Mouse (Mus musculus) hindbrain, embryonic 15.5 days (tissue): ENCODE measurements around the gene Gm28038. TPM values are rescaled to one million over a fixed set of nuclear protein-coding genes. Genes with fewer than 3 reads are reported as not detected.
A peak's percentile ranks its signal among the peaks of the same experiment; 100 is the strongest.

Experiments
- ATAC-seq: fragments of 200-750 bp; cut with Nextera tagmentation; 2 replicates; pipeline ENCODE4 v1.8.0; 2017; ENCODE audit warnings: low read depth, moderate number of reproducible peaks, moderate TSS enrichment; ENCODE audit not compliant: low FRiP score
- H3K27ac ChIP-seq: fragments of 300-500 bp; sonication (generic); replicated peaks from 2 replicates; pipeline ENCODE4 v1.5.1; 2015; ENCODE audit warnings: mild to moderate bottlenecking, inconsistent platforms
- H3K27me3 ChIP-seq: fragments of 300-500 bp; sonication (generic); 2 replicates; pipeline ENCODE4 v1.6.1; 2015; ENCODE audit warnings: control low read depth, inconsistent platforms
- H3K36me3 ChIP-seq: fragments of 300-500 bp; sonication (generic); 2 replicates; pipeline ENCODE4 v1.6.1; 2015; ENCODE audit warnings: control low read depth, inconsistent platforms
- H3K4me1 ChIP-seq: fragments of 300-500 bp; sonication (generic); replicated peaks from 2 replicates; pipeline ENCODE4 v1.6.1; 2015; ENCODE audit warnings: control low read depth, inconsistent platforms
- H3K4me2 ChIP-seq: fragments of 300-500 bp; sonication (generic); 2 replicates; pipeline ENCODE4 v1.6.1; 2015; ENCODE audit warnings: moderate library complexity, mild to moderate bottlenecking, inconsistent platforms
- H3K4me3 ChIP-seq: fragments of 300-500 bp; sonication (generic); 2 replicates; pipeline ENCODE4 v1.5.1; 2015; ENCODE audit warnings: mild to moderate bottlenecking, inconsistent platforms
- H3K9ac ChIP-seq: fragments of 300-500 bp; sonication (generic); 2 replicates; pipeline ENCODE4 v1.6.1; 2015; ENCODE audit warnings: inconsistent platforms
- H3K9me3 ChIP-seq: fragments of 300-500 bp; sonication (generic); 2 replicates; pipeline ENCODE4 v1.6.1; 2016; ENCODE audit warnings: control low read depth, inconsistent platforms
- WGBS: fragments of 180-500 bp; shearing (Covaris S2); methylation state at CpG from one replicate; pipeline ENCODE4 v1.1.7; 2015; 5-methylcytosine and 5-hydroxymethylcytosine counted together
- polyA plus RNA-seq: library from polyadenylated mRNA; unstranded; fragments of >200 nt; fragmentation: Nextera tagmentation; extraction: Ambion mirVana; gene quantifications from 2 replicates; pipeline ENCODE4 v1.2.1, GENCODE M21; 2015

The Gm28038 gene
- polyA plus RNA-seq, 1 experiment from 2014 or later = not detected

GRCm38 (mm10) chr2:30258600-30258999 is 22.2 kb upstream of the Gm28038 start:
- H3K4me3 ChIP-seq = no peak overlapping the region
- H3K9ac ChIP-seq = no peak overlapping the region
- peaks cover 22% of the 10 kb centered on the region for H3K4me1 ChIP-seq
- no peak overlapping the region for H3K4me2 ChIP-seq
- H3K36me3 ChIP-seq = peaks cover 51% of the 10 kb centered on the region
- H3K9me3 ChIP-seq = no peaks in the 10 kb centered on the region
- H3K27ac ChIP-seq = no peak overlapping the region
- 88% methylated on average over 4 of the region's 4 CpGs for WGBS
- no peaks in the 10 kb centered on the region for H3K27me3 ChIP-seq
- no peak for ATAC-seq

- Histone ChIP-seq H3K27me3 (no peaks in the 10 kb centered on the region), H3K4me2 (no peak overlapping the region), H3K9me3 (no peaks in the 10 kb centered on the region), H3K9ac (no peak overlapping the region), H3K4me3 (no peak overlapping the region), H3K27ac (no peak overlapping the region), H3K4me1 (peaks cover 30% of the 10 kb centered on the region), H3K36me3 (peaks cover 58% of the 10 kb centered on the region)
- 83% methylated on average over 15 of the region's 15 CpGs for WGBS
- ATAC-seq = no peak
Measured at GRCm38 (mm10) chr2:30259131-30260064, 21.4 kb upstream of the Gm28038 start.

GRCm38 (mm10) chr2:30261064-30261736 is 19.6 kb upstream of the Gm28038 start:
- Histone ChIP-seq H3K9ac (no peak overlapping the region), H3K9me3 (no peaks in the 10 kb centered on the region), H3K4me3 (no peak overlapping the region), H3K4me2 (no peak overlapping the region), H3K27ac (0 out of 2 replicates have a peak overlapping the region, but pooled peaks have one; percentile 6), H3K4me1 (peaks cover 47% of the 10 kb centered on the region), H3K36me3 (peaks cover 51% of the 10 kb centered on the region), H3K27me3 (no peaks in the 10 kb centered on the region)
- 83% methylated on average over 4 of the region's 4 CpGs for WGBS
- no peak for ATAC-seq

GRCm38 (mm10) chr2:30261921-30262839 is 18.7 kb upstream of the Gm28038 start:
- 82% methylated on average over 18 of the region's 18 CpGs for WGBS
- Histone ChIP-seq H3K4me1 (peaks cover 55% of the 10 kb centered on the region), H3K27ac (peak overlapping the region; percentile 21), H3K9ac (no peak overlapping the region), H3K4me2 (no peak overlapping the region), H3K9me3 (no peaks in the 10 kb centered on the region), H3K36me3 (peaks cover 41% of the 10 kb centered on the region), H3K27me3 (no peaks in the 10 kb centered on the region), H3K4me3 (no peak overlapping the region)
- ATAC-seq = no peak

GRCm38 (mm10) chr2:30262840-30263441 is 17.9 kb upstream of the Gm28038 start:
- no peak overlapping the region for H3K9ac ChIP-seq
- H3K4me2 ChIP-seq = no peak overlapping the region
- H3K36me3 ChIP-seq = peaks cover 34% of the 10 kb centered on the region
- no peaks in the 10 kb centered on the region for H3K9me3 ChIP-seq
- peaks cover 55% of the 10 kb centered on the region for H3K4me1 ChIP-seq
- H3K27ac ChIP-seq = peak overlapping the region; percentile 37; the same call in 1 of the 2 replicates
- ATAC-seq = peak; percentile 81
- WGBS = 37% methylated on average over 4 of the region's 4 CpGs
- no peaks in the 10 kb centered on the region for H3K27me3 ChIP-seq
- H3K4me3 ChIP-seq = no peak overlapping the region

- Histone ChIP-seq H3K36me3 (peaks cover 27% of the 10 kb centered on the region), H3K27ac (peak overlapping the region; percentile 37; the same call in 1 of the 2 replicates), H3K4me1 (peaks cover 55% of the 10 kb centered on the region), H3K4me2 (no peak overlapping the region), H3K9ac (no peak overlapping the region), H3K9me3 (no peaks in the 10 kb centered on the region), H3K4me3 (no peak overlapping the region), H3K27me3 (no peaks in the 10 kb centered on the region)
- ATAC-seq = no peak
- 95% methylated on average over 6 of the region's 6 CpGs for WGBS
Measured at GRCm38 (mm10) chr2:30263811-30264210, 17.0 kb upstream of the Gm28038 start.

- no peak overlapping the region for H3K9ac ChIP-seq
Measured at GRCm38 (mm10) chr2:30264671-30265519, 15.9 kb upstream of the Gm28038 start.

GRCm38 (mm10) chr2:30265767-30266253 is 15.0 kb upstream of the Gm28038 start, which contains the start of gene Phyhd1:
Gene Phyhd1 (plus strand): TSS chr2:30266203.
- H3K4me1 ChIP-seq = peaks cover 49% of the 10 kb centered on the region

More at GRCm38 (mm10) chr2:30264671-30265519, 15.9 kb upstream of the Gm28038 start:
- Histone ChIP-seq H3K36me3 (peaks cover 27% of the 10 kb centered on the region), H3K4me3 (no peak overlapping the region), H3K4me2 (no peak overlapping the region), H3K27me3 (no peaks in the 10 kb centered on the region), H3K9me3 (no peaks in the 10 kb centered on the region), H3K27ac (peak overlapping the region; percentile 76), H3K4me1 (peaks cover 47% of the 10 kb centered on the region)
- ATAC-seq = no peak
- 65% methylated on average over 7 of the region's 7 CpGs for WGBS

GRCm38 (mm10) chr2:30266392-30266941 is 14.4 kb upstream of the Gm28038 start:
- WGBS = 21% methylated on average over 4 of the region's 4 CpGs
- H3K9me3 ChIP-seq = no peaks in the 10 kb centered on the region
- no peak overlapping the region for H3K9ac ChIP-seq
- no peak overlapping the region for H3K4me2 ChIP-seq
- peak overlapping the region; percentile 76 for H3K27ac ChIP-seq
- peaks cover 49% of the 10 kb centered on the region for H3K4me1 ChIP-seq
- no peak for ATAC-seq
- H3K36me3 ChIP-seq = peaks cover 22% of the 10 kb centered on the region
- H3K27me3 ChIP-seq = no peaks in the 10 kb centered on the region
- H3K4me3 ChIP-seq = no peak overlapping the region

More at GRCm38 (mm10) chr2:30265767-30266253, 15.0 kb upstream of the Gm28038 start, which contains the start of gene Phyhd1:
- H3K36me3 ChIP-seq = peaks cover 27% of the 10 kb centered on the region
- no peak within 1 kb of the TSS for H3K9ac ChIP-seq
- H3K4me2 ChIP-seq = no peak within 1 kb of the TSS
- H3K27me3 ChIP-seq = no peaks in the 10 kb centered on the region
- no peak within 1 kb of the TSS for H3K4me3 ChIP-seq
- H3K27ac ChIP-seq = peak within 1 kb of the TSS; percentile 76
- no peaks in the 10 kb centered on the region for H3K9me3 ChIP-seq
- ATAC-seq = 0 out of 2 replicates have a peak, but pooled peaks have one; percentile 24
- whole genome bisulfite sequencing = 20% methylated on average over 5 of the region's 5 CpGs

GRCm38 (mm10) chr2:30267466-30267865 is 13.4 kb upstream of the Gm28038 start:
- Histone ChIP-seq H3K27me3 (no peaks in the 10 kb centered on the region), H3K4me1 (peaks cover 42% of the 10 kb centered on the region), H3K9ac (no peak overlapping the region), H3K9me3 (no peaks in the 10 kb centered on the region), H3K36me3 (peaks cover 21% of the 10 kb centered on the region), H3K27ac (no peak overlapping the region), H3K4me2 (no peak overlapping the region), H3K4me3 (no peak overlapping the region)
- no peak for ATAC-seq
- WGBS = 98% methylated on average over 2 of the region's 2 CpGs
